Mouse (Mus musculus): ENCODE results near the gene Olfr1018.

DNA sequence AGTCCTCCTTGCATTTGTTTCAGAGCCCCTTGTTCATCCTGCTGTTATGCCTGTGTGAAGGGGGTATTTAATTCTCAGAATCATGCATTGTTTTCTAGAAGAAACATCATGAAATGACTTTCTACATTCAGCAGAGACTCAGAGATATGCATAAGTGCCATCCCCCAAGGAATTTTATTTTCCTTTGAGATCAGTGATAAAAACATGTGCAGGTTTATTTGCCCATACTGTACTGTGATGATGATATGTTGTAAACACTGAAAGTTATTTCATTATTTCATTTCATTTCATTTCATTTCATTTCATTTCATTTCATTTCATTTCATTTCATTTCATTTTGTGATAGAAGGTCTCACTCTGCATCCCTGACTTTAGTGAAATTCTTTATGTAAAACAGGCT lies 27.1 kb downstream of the Olfr1018 start, which contains the start of gene Olfr1019:
- TF ChIP-seq POLR2A (IDR thresholded peaks at IDR 0.05; ENCODE audit: insufficient read depth, low read depth, low read length) = no peak
- no peak for TF ChIP-seq CTCF (IDR thresholded peaks at IDR 0.05; ENCODE audit: insufficient read depth, low read depth, low read length)
